Mouse (Mus musculus): ENCODE results near the gene Magi2.

DNA sequence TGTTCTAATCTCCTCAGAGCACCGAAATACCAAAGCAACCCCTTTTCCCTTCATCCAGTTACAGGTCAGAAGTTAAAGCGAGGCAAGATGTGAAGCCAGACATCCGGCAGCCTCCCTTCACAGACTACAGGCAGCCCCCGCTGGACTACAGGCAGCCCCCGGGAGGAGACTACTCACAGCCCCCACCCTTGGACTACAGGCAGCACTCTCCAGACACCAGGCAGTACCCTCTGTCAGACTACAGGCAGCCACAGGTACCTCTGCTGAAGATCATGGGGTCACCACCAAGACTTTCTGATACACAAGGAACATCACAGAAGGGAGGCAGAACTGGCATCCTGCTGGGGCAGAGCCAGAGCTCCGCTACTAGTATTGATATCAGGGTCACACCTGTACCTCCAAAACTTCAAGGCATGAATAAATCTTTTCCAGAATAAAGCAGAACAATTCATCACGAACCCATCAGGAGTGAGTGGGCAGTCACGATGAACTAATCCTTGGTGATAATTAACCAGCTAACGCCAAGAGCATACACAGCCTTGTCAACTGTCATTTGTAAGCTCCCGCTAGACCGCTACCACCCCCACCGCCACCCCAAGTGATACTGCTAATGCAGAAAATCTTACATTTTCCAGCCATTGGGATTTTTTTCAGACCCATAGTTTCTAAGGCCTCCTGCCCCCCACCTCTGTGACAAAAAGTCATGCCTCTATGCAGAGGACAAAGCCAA lies 1382.5 kb downstream of the Magi2 start:
- TF ChIP-seq CTCF (IDR thresholded peaks at IDR 0.05; ENCODE audit: control insufficient read depth, insufficient read depth, insufficient read length), result no peak
- no peak for TF ChIP-seq MYOD1 (IDR thresholded peaks at IDR 0.05; ENCODE audit: control insufficient read depth, insufficient read length, low read depth)
- no peak for TF ChIP-seq MAX (IDR thresholded peaks at IDR 0.05)
- no peak for TF ChIP-seq USF1 (IDR thresholded peaks at IDR 0.05; ENCODE audit: low read depth)

Measured in C2C12 (cell line).